Mouse (Mus musculus): ENCODE data around the gene Gm2016. TPM values are rescaled to one million over a fixed set of nuclear protein-coding genes. Genes with fewer than 3 reads are reported as not detected.
"Not testable (repeated sequence)": the region's sequence is repeated elsewhere in the genome, so short reads cannot be mapped to it uniquely, and the experiment has no call there.

Gm2016 gene
- not detected in 2 replicates for total RNA-seq (2014; rRNA removed)
- not detected in 2 replicates for polyA plus RNA-seq (2015; fragmentation: Nextera tagmentation; extraction: Ambion mirVana)

GRCm38 (mm10) chr12:87873772-87874171, at the start of gene Gm2016:
TSS of gene Gm2016 (plus strand) at chr12:87874072.
- not testable (repeated sequence) for H3K27ac ChIP-seq; H3K36me3 ChIP-seq (ENCODE audit: insufficient read depth, low read length); H3K9me3 ChIP-seq (ENCODE audit: low read length); H3K27me3 ChIP-seq (ENCODE audit: insufficient read depth, low read length); H3K4me3 ChIP-seq (ENCODE audit: low read length); ATAC-seq; H3K4me2 ChIP-seq (ENCODE audit: low read depth, low read length); H3K4me1 ChIP-seq (ENCODE audit: insufficient read depth, low read length); H3K9ac ChIP-seq (replicated peaks; ENCODE audit: low read length); DNase-seq (ENCODE audit: low spot score)
- 86% methylated on average over 5 of the region's 5 CpGs for WGBS

- not testable (repeated sequence) for H3K9ac ChIP-seq (replicated peaks; ENCODE audit: low read length); H3K27ac ChIP-seq; H3K4me2 ChIP-seq (ENCODE audit: low read depth, low read length); H3K27me3 ChIP-seq (ENCODE audit: insufficient read depth, low read length); H3K36me3 ChIP-seq (ENCODE audit: insufficient read depth, low read length); DNase-seq (ENCODE audit: low spot score); H3K4me3 ChIP-seq (ENCODE audit: low read length); H3K9me3 ChIP-seq (ENCODE audit: low read length); H3K4me1 ChIP-seq (ENCODE audit: insufficient read depth, low read length); ATAC-seq
- 73% methylated on average over 1 of the region's 2 CpGs for WGBS
Measured at GRCm38 (mm10) chr12:87842239-87842638, 31.6 kb upstream of the Gm2016 start, which contains the start of gene Gm2001. TSS of gene Gm2001 (minus strand) at chr12:87842339.

GRCm38 (mm10) chr12:87850657-87851056, 23.2 kb upstream of the Gm2016 start:
- H3K4me2 ChIP-seq (ENCODE audit: low read depth, low read length); H3K4me3 ChIP-seq (ENCODE audit: low read length); H3K27me3 ChIP-seq (ENCODE audit: insufficient read depth, low read length); H3K4me1 ChIP-seq (ENCODE audit: insufficient read depth, low read length); H3K27ac ChIP-seq; H3K36me3 ChIP-seq (ENCODE audit: insufficient read depth, low read length); ATAC-seq; H3K9me3 ChIP-seq (ENCODE audit: low read length); H3K9ac ChIP-seq (replicated peaks; ENCODE audit: low read length); DNase-seq (ENCODE audit: low spot score): not testable (repeated sequence)
- WGBS = no CpG with 5 or more reads among the region's 2 CpGs

GRCm38 (mm10) chr12:87856067-87856466, 17.8 kb upstream of the Gm2016 start:
- not testable (repeated sequence) for ATAC-seq; H3K27ac ChIP-seq; DNase-seq (ENCODE audit: low spot score); H3K9ac ChIP-seq (replicated peaks; ENCODE audit: low read length); H3K9me3 ChIP-seq (ENCODE audit: low read length); H3K36me3 ChIP-seq (ENCODE audit: insufficient read depth, low read length); H3K4me2 ChIP-seq (ENCODE audit: low read depth, low read length); H3K4me3 ChIP-seq (ENCODE audit: low read length); H3K27me3 ChIP-seq (ENCODE audit: insufficient read depth, low read length); H3K4me1 ChIP-seq (ENCODE audit: insufficient read depth, low read length)
- WGBS = 88% methylated on average over 1 of the region's 1 CpGs

GRCm38 (mm10) chr12:87861740-87862692, 11.9 kb upstream of the Gm2016 start:
- ATAC-seq = peak; percentile 16; the same call in 1 of the 2 replicates

GRCm38 (mm10) chr12:87863638-87864037, 10.2 kb upstream of the Gm2016 start:
- 96% methylated on average over 10 of the region's 11 CpGs for WGBS

More at GRCm38 (mm10) chr12:87861740-87862692, 11.9 kb upstream of the Gm2016 start:
- H3K4me1 ChIP-seq (ENCODE audit: insufficient read depth, low read length); H3K27ac ChIP-seq; H3K27me3 ChIP-seq (ENCODE audit: insufficient read depth, low read length); H3K9me3 ChIP-seq (ENCODE audit: low read length); DNase-seq (ENCODE audit: low spot score); H3K36me3 ChIP-seq (ENCODE audit: insufficient read depth, low read length); H3K4me2 ChIP-seq (ENCODE audit: low read depth, low read length); H3K4me3 ChIP-seq (ENCODE audit: low read length); H3K9ac ChIP-seq (replicated peaks; ENCODE audit: low read length): not testable (repeated sequence)
- 85% methylated on average over 23 of the region's 23 CpGs for WGBS

GRCm38 (mm10) chr12:87864048-87864447, 9.8 kb upstream of the Gm2016 start:
- H3K36me3 ChIP-seq (ENCODE audit: insufficient read depth, low read length); H3K27ac ChIP-seq; H3K4me2 ChIP-seq (ENCODE audit: low read depth, low read length); H3K27me3 ChIP-seq (ENCODE audit: insufficient read depth, low read length); H3K4me3 ChIP-seq (ENCODE audit: low read length); H3K9me3 ChIP-seq (ENCODE audit: low read length); H3K4me1 ChIP-seq (ENCODE audit: insufficient read depth, low read length); DNase-seq (ENCODE audit: low spot score); H3K9ac ChIP-seq (replicated peaks; ENCODE audit: low read length): not testable (repeated sequence)
- ATAC-seq = 0 out of 2 replicates have a peak, but pooled peaks have one; percentile 35
- 83% methylated on average over 2 of the region's 2 CpGs for whole genome bisulfite sequencing

More at GRCm38 (mm10) chr12:87863638-87864037, 10.2 kb upstream of the Gm2016 start:
- not testable (repeated sequence) for ATAC-seq; H3K4me1 ChIP-seq (ENCODE audit: insufficient read depth, low read length); H3K27me3 ChIP-seq (ENCODE audit: insufficient read depth, low read length); H3K4me2 ChIP-seq (ENCODE audit: low read depth, low read length); DNase-seq (ENCODE audit: low spot score); H3K4me3 ChIP-seq (ENCODE audit: low read length); H3K9me3 ChIP-seq (ENCODE audit: low read length); H3K36me3 ChIP-seq (ENCODE audit: insufficient read depth, low read length); H3K9ac ChIP-seq (replicated peaks; ENCODE audit: low read length); H3K27ac ChIP-seq

- WGBS = 100% methylated on average over 1 of the region's 1 CpGs
- H3K4me3 ChIP-seq (ENCODE audit: low read length); H3K27me3 ChIP-seq (ENCODE audit: insufficient read depth, low read length); H3K4me1 ChIP-seq (ENCODE audit: insufficient read depth, low read length); DNase-seq (ENCODE audit: low spot score); H3K36me3 ChIP-seq (ENCODE audit: insufficient read depth, low read length); H3K9me3 ChIP-seq (ENCODE audit: low read length); ATAC-seq; H3K9ac ChIP-seq (replicated peaks; ENCODE audit: low read length); H3K27ac ChIP-seq; H3K4me2 ChIP-seq (ENCODE audit: low read depth, low read length): not testable (repeated sequence)
Measured at GRCm38 (mm10) chr12:87895070-87895469, 21.2 kb downstream of the Gm2016 start, which contains the start of gene Gm2022. TSS of gene Gm2022 (plus strand) at chr12:87895370.

GRCm38 (mm10) chr12:87919721-87920120, 45.8 kb downstream of the Gm2016 start, which contains the start of gene Gm2035:
TSS of gene Gm2035 (minus strand) at chr12:87919857.
- WGBS = 78% methylated on average over 2 of the region's 2 CpGs
- not testable (repeated sequence) for H3K27me3 ChIP-seq (ENCODE audit: insufficient read depth, low read length); H3K27ac ChIP-seq; H3K4me3 ChIP-seq (ENCODE audit: low read length); H3K4me1 ChIP-seq (ENCODE audit: insufficient read depth, low read length); H3K9me3 ChIP-seq (ENCODE audit: low read length); DNase-seq (ENCODE audit: low spot score); H3K36me3 ChIP-seq (ENCODE audit: insufficient read depth, low read length); H3K9ac ChIP-seq (replicated peaks; ENCODE audit: low read length); ATAC-seq; H3K4me2 ChIP-seq (ENCODE audit: low read depth, low read length)

Data from hindbrain, postnatal 0 days (tissue).